Mouse (Mus musculus) stomach, postnatal 0 days (tissue): ENCODE measurements at regions not wholly inside any gene's neighbourhood (a gene's known extent, or its start where the extent isn't known, plus 50 kb on each side); places are given as distances from the start of the nearest gene placed in this dataset.
A peak's percentile ranks its signal among the peaks of the same experiment; 100 is the strongest.

ENCODE experiments used
- ATAC-seq: fragments of 200-750 bp; cut with Nextera tagmentation; 2 replicates; pipeline ENCODE4 v1.8.0; 2017; ENCODE audit not compliant: low FRiP score, low TSS enrichment
- DNase-seq: peaks from one replicate; pipeline ENCODE4 v3.0.0-alpha.2; 2016; ENCODE audit warnings: low spot score
- H3K27ac ChIP-seq: fragments of 300-500 bp; sonication (generic); replicated peaks from 2 replicates; pipeline ENCODE4 v1.5.1; 2014; ENCODE audit warnings: mild to moderate bottlenecking, control low read depth
- H3K27me3 ChIP-seq: fragments of 300-500 bp; sonication (generic); 2 replicates; pipeline ENCODE4 v1.6.1; 2014; ENCODE audit warnings: low read length; ENCODE audit not compliant: control insufficient read depth, insufficient read depth
- H3K36me3 ChIP-seq: fragments of 300-500 bp; sonication (generic); 2 replicates; pipeline ENCODE4 v1.6.1; 2014; ENCODE audit warnings: low read length, mixed read lengths; ENCODE audit not compliant: control insufficient read depth, insufficient read depth
- H3K4me1 ChIP-seq: fragments of 300-500 bp; sonication (generic); replicated peaks from 2 replicates; pipeline ENCODE4 v1.6.1; 2014; ENCODE audit warnings: antibody characterized with exemption; ENCODE audit not compliant: control insufficient read depth, insufficient read depth
- H3K4me2 ChIP-seq: fragments of 300-500 bp; sonication (generic); replicated peaks from 2 replicates; pipeline ENCODE4 v1.6.1; 2014; ENCODE audit warnings: low read depth, mild to moderate bottlenecking, control low read depth, moderate library complexity
- H3K4me3 ChIP-seq: fragments of 300-500 bp; sonication (generic); 2 replicates; pipeline ENCODE4 v1.5.1; 2014; ENCODE audit warnings: low read depth, low read length, control low read depth
- H3K9ac ChIP-seq: fragments of 300-500 bp; sonication (generic); 2 replicates; pipeline ENCODE4 v1.6.1; 2014; ENCODE audit warnings: mild to moderate bottlenecking, low read length, control low read depth, mixed read lengths
- H3K9me3 ChIP-seq: fragments of 300-500 bp; sonication (generic); 2 replicates; pipeline ENCODE4 v1.6.1; 2016; ENCODE audit warnings: low read length; ENCODE audit not compliant: control insufficient read depth
- CTCF ChIP-seq: IDR thresholded peaks from 2 replicates; pipeline ENCODE4 v1.5.1; 2016; ENCODE audit warnings: antibody characterized with exemption, low read depth, mild to moderate bottlenecking, moderate library complexity
- EP300 ChIP-seq: optimal IDR thresholded peaks from 2 replicates; pipeline ENCODE3; 2016; ENCODE audit warnings: antibody characterized with exemption
- WGBS: fragments of 180-500 bp; shearing (Covaris S2); extraction: QIAGEN DNeasy Blood & Tissue Kit; methylation state at CpG from one replicate; pipeline ENCODE4 v1.1.7; 2014; 5-methylcytosine and 5-hydroxymethylcytosine counted together

GRCm38 (mm10) chr4:7753931-7754330 is 484.9 kb downstream of the Car8 start:
- DNase-seq (no peak), ATAC-seq (no peak)
- H3K4me1 ChIP-seq, result no peaks in the 10 kb centered on the region
- H3K9me3 ChIP-seq, result no peaks in the 10 kb centered on the region
- no peak overlapping the region for H3K27ac ChIP-seq
- TF ChIP-seq CTCF, result no peak
- no peak for TF ChIP-seq EP300
- no peaks in the 10 kb centered on the region for H3K36me3 ChIP-seq
- no peak overlapping the region for H3K9ac ChIP-seq
- 87% methylated on average over 4 of the region's 4 CpGs for WGBS
- H3K27me3 ChIP-seq, result no peaks in the 10 kb centered on the region
- no peak overlapping the region for H3K4me2 ChIP-seq
- H3K4me3 ChIP-seq, result no peak overlapping the region

DNA sequence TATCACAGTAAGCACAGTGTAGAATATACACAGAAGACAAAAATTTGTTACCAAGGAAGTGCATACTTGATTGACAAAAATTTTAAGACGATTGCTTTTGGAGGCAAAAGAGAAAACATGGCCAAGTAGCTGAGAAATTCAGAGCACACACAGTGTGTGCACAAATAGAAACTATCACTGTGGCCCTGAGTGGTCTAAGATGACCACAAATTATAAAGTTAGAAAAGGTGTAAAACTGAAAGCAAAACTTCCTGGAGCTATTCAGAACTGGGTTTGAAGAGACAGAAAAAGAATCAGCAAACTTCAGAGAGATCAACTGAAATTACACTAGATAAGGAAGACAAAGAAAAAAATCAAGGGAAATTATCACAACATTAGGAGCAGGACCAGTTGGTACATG is 487.6 kb downstream of the Car8 start:
- Histone ChIP-seq H3K27ac (no peak overlapping the region), H3K27me3 (no peaks in the 10 kb centered on the region), H3K4me1 (no peaks in the 10 kb centered on the region), H3K4me2 (no peak overlapping the region), H3K36me3 (no peaks in the 10 kb centered on the region), H3K9me3 (no peaks in the 10 kb centered on the region), H3K9ac (no peak overlapping the region), H3K4me3 (no peak overlapping the region)
- WGBS, result 70% methylated on average over 1 of the region's 1 CpGs
- TF ChIP-seq CTCF (no peak), EP300 (no peak)
- ATAC-seq, result no peak
- DNase-seq, result no peak

DNA sequence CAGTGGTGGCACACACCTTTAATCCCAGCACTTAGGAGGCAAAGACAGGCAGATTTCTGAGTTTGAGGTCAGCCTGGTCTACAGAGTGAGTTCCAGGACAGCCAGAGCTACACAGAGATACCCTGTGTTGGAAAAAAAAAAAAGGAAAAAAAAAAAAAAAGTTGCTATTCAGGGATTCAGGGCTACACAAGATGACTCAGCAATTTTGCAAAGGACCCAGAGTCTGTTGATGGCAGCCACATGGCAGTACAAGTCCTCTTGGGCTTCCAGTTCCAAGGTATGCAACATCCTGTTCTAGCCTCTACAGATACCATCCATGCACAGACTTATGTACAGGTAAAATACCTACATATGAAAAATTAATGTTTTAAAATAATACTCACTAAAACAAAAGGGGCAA is 515.9 kb downstream of the Car8 start:
- no peak overlapping the region for H3K27ac ChIP-seq
- H3K4me1 ChIP-seq, result no peaks in the 10 kb centered on the region
- ATAC-seq (no peak), DNase-seq (no peak)
- no peak overlapping the region for H3K9ac ChIP-seq
- no peak overlapping the region for H3K4me3 ChIP-seq
- no peaks in the 10 kb centered on the region for H3K36me3 ChIP-seq
- H3K27me3 ChIP-seq, result no peaks in the 10 kb centered on the region
- H3K4me2 ChIP-seq, result no peak overlapping the region
- no peaks in the 10 kb centered on the region for H3K9me3 ChIP-seq
- no peak for TF ChIP-seq EP300
- TF ChIP-seq CTCF, result no peak

DNA sequence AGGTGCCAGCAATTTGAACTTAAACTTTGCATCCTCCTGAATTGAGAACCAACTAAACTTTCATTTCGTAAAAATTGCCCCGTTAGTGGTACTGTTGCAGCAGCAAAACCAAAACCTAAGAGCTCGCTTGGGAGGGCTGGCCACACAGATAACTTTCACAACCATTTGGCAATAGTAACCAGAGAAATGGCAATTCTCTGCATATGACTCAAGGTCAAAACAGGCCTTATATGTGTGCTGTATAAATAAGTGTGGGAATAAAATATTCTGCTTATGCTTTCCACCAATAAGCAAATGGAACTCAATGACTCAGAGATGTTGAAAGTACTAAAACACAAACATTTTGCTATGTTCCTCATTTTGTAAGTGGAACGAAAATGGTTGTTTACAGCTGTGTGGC is 550.3 kb downstream of the Car8 start:
- 77% methylated on average over 4 of the region's 4 CpGs for WGBS
- Histone ChIP-seq H3K9ac (no peak overlapping the region), H3K9me3 (no peaks in the 10 kb centered on the region), H3K27me3 (no peaks in the 10 kb centered on the region), H3K4me1 (no peaks in the 10 kb centered on the region), H3K27ac (no peak overlapping the region), H3K4me3 (no peak overlapping the region), H3K4me2 (no peak overlapping the region), H3K36me3 (no peaks in the 10 kb centered on the region)
- DNase-seq (no peak), ATAC-seq (no peak)
- TF ChIP-seq CTCF (no peak), EP300 (no peak)

DNA sequence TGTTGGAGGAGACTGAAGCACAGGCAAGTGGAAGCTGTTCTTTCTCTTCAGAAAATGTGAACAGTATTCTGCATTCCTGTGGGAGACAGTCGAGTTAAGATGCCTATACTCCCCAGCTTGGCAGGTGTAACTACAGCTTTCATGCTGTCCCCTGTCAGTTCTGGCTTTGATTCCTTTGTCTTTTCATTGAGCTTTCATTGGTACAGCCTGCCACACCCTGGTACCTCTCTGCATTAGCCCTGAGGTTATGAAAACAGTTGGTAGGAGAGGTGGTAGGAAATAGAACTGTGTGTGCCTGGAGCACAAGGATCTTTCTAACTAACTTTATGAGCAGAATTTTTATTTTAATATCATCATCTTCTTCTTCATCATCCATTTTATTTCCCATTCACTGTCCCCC is 551.6 kb downstream of the Car8 start:
- DNase-seq (no peak), ATAC-seq (no peak)
- H3K4me2 ChIP-seq, result no peak overlapping the region
- no peaks in the 10 kb centered on the region for H3K36me3 ChIP-seq
- WGBS, result 69% methylated on average over 1 of the region's 1 CpGs
- H3K4me3 ChIP-seq, result no peak overlapping the region
- TF ChIP-seq EP300, result no peak
- peak; percentile 29 for TF ChIP-seq CTCF
- H3K27ac ChIP-seq, result no peak overlapping the region
- no peaks in the 10 kb centered on the region for H3K4me1 ChIP-seq
- no peak overlapping the region for H3K9ac ChIP-seq
- no peaks in the 10 kb centered on the region for H3K27me3 ChIP-seq
- H3K9me3 ChIP-seq, result no peaks in the 10 kb centered on the region

DNA sequence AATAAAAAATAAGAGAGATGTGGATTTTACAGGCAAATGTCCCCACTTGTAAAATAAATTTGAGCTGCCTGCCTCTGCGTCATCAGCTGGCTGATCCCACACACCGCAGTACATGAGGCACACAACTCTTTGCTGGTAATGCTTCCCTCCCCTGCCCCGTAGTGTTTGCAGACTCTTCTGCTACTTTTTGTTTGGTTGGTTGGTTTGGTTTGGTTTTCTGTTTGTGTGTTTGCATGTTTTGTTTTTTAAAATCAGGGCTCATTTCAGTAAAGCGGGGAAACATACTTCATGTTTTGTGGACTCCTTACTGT is 568.1 kb downstream of the Car8 start:
- 0 out of 2 replicates have a peak, but pooled peaks have one; percentile 24 for ATAC-seq
- TF ChIP-seq EP300 (no peak), CTCF (no peak)
- Histone ChIP-seq H3K27ac (no peak overlapping the region), H3K9ac (no peak overlapping the region), H3K4me3 (no peak overlapping the region), H3K36me3 (no peaks in the 10 kb centered on the region), H3K4me1 (no peaks in the 10 kb centered on the region), H3K4me2 (no peak overlapping the region), H3K27me3 (no peaks in the 10 kb centered on the region), H3K9me3 (no peaks in the 10 kb centered on the region)
- DNase-seq, result no peak
- WGBS, result 59% methylated on average over 4 of the region's 4 CpGs
